Comparison of ENCODE assay signal across 1 mouse cellular context in the genomic region with DNA sequence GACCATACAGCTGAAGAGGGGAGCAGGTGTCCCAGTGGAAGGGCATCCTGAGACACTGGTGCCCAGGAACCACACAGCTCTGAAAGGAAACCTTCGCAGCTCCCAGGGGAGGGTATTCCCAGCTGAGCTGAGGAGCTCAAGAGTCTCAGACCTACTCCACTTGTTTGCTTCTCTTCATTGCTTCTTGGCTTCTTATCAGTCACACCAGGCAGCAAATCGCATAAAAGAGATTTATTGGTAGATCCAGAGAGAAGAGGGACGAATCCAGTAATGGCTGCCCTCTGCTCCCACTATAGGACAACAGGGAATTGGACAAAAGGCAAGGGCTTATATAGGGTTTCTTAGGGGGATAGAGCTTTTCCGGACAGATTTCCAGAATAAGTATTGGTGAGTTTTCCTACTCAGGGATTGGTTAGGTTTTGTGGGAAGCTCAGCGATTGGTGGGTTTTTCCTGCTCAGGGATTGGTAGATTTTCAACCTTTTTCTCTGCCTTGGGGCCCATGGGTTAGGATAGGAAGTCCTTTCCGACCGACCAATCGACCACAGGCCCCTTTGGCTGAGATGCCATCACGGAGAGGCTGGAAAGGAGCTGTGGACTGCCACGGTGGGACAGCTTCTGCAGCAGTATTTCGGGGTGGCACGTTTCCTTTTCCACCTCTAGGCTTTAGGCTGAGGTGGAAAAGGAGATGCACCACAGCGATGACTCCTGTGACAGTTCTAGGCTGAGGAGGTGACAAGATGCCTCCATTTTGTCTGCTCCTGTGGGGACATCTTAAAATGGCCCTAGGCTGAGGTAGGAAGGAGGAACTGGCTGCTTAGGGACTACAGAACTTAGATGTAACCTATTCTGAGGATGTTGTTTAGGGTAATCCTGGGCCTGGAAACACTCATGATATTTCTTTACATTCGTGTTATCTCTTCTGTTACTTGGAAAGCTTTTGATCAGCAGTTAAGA.
TF ChIP-seq lines count a peak whose summit lies in the region.

No protein-coding gene starts in this region.

TF ChIP-seq in CH12.LX, 34 proteins besides CTCF, POLR2A, EP300 and RAD21 (continued from another document):
- TF ChIP-seq PAX5 (IDR thresholded peaks at IDR 0.05; ENCODE audit: low read length): no peak
- no peak for TF ChIP-seq MYC (IDR thresholded peaks at IDR 0.05; ENCODE audit: low read depth, low read length)
- TF ChIP-seq NRF1 (IDR thresholded peaks at IDR 0.05; ENCODE audit: low read depth, low read length): peak; percentile 69
- no peak for TF ChIP-seq POLR2AphosphoS2 (IDR thresholded peaks at IDR 0.05; ENCODE audit: low read depth, low read length)
